ENCODE assay signal across 23 mouse cellular contexts in genomic region chr3:69511881-69512280, GRCm38 (mm10).
DNase-seq lines count a peak whose midpoint lies in the region; ATAC-seq lines count a peak whose summit lies in the region.
"Had no signal": no experiment of that assay in that cellular context is flagged by ENCODE, and none has a peak within 500 bp of the region (broad histone marks: within the 10 kb centered on the region; RNA-seq: fewer than 3 reads in every experiment).

No protein-coding gene starts in this region.

- H3K4me3 ChIP-seq in hindbrain, embryonic 14.5 days (replicated peaks; ENCODE audit: low read length): no peak overlapping the region
- H3K4me3 ChIP-seq in hindbrain, embryonic 13.5 days: no peak overlapping the region
- H3K4me3 ChIP-seq: forebrain, embryonic 13.5 days; heart, adult 2 months; heart, embryonic 15.5 days; limb, embryonic 10.5 days; midbrain, embryonic 13.5 days; stomach, embryonic 15.5 days had no signal

- no peaks in the 10 kb centered on the region for H3K36me3 ChIP-seq in hindbrain, embryonic 14.5 days (replicated peaks; ENCODE audit: control insufficient read depth, insufficient read depth)
- H3K36me3 ChIP-seq in hindbrain, embryonic 13.5 days: no peaks in the 10 kb centered on the region
- H3K36me3 ChIP-seq: heart, embryonic 15.5 days; limb, embryonic 10.5 days; midbrain, embryonic 13.5 days; stomach, embryonic 15.5 days had no signal

- H3K27me3 ChIP-seq in hindbrain, embryonic 14.5 days (ENCODE audit: control insufficient read depth, insufficient read depth, low read length): no peaks in the 10 kb centered on the region
- H3K27me3 ChIP-seq in hindbrain, embryonic 13.5 days: no peaks in the 10 kb centered on the region
- H3K27me3 ChIP-seq: forebrain, embryonic 13.5 days; heart, embryonic 15.5 days; midbrain, embryonic 13.5 days; stomach, embryonic 15.5 days had no signal

- no peaks in the 10 kb centered on the region for H3K9me3 ChIP-seq in hindbrain, embryonic 14.5 days (ENCODE audit: control insufficient read depth, low read length)
- H3K9me3 ChIP-seq in hindbrain, embryonic 13.5 days: no peaks in the 10 kb centered on the region
- H3K9me3 ChIP-seq: forebrain, embryonic 13.5 days; heart, embryonic 15.5 days; limb, embryonic 10.5 days; midbrain, embryonic 13.5 days; stomach, embryonic 15.5 days had no signal

- H3K27ac ChIP-seq in hindbrain, embryonic 14.5 days: 0 out of 2 replicates have a peak overlapping the region, but pooled peaks have one; percentile 43
- H3K27ac ChIP-seq in hindbrain, embryonic 13.5 days: no peak overlapping the region; the same call in 1 of the 2 replicates
- H3K27ac ChIP-seq: forebrain, embryonic 13.5 days; heart, adult 2 months; heart, embryonic 15.5 days; midbrain, embryonic 13.5 days; stomach, embryonic 15.5 days had no signal

- H3K9ac ChIP-seq in hindbrain, embryonic 14.5 days: no peak overlapping the region
- no peak overlapping the region for H3K9ac ChIP-seq in hindbrain, embryonic 13.5 days
- H3K9ac ChIP-seq: forebrain, embryonic 13.5 days; heart, embryonic 15.5 days; midbrain, embryonic 13.5 days; stomach, embryonic 15.5 days had no signal

- no peak for ATAC-seq in CD4-positive, CD25-positive, alpha-beta regulatory T cell, adult 4 months
- ATAC-seq in hindbrain, embryonic 14.5 days (ENCODE audit: low FRiP score): 0 out of 2 replicates have a peak, but pooled peaks have one; percentile 37
- ATAC-seq in hindbrain, embryonic 13.5 days (ENCODE audit: low FRiP score): no peak; the same call in 1 of the 2 replicates
- ATAC-seq: forebrain, embryonic 13.5 days; midbrain, embryonic 13.5 days had no signal

- peak; percentile 19 for DNase-seq in CD4-positive, CD25-positive, alpha-beta regulatory T cell, adult 2 months (ENCODE audit: low read depth, low spot score)
- no peak for DNase-seq in hindbrain, embryonic 14.5 days (ENCODE audit: low spot score)
- DNase-seq in MN1 (ENCODE audit: low spot score): peak; percentile 87
- peak; percentile 24 for DNase-seq in neural tube, embryonic 10.5 days (ENCODE audit: extremely low spot score, low spot score)
- no peak for DNase-seq in natural killer cell, adult 2 months (ENCODE audit: low spot score in 2 of 2)
- no peak for DNase-seq in right cerebral cortex, postnatal 14 days
- DNase-seq: cerebellum, adult 11 months; cerebellum, postnatal 10 days; gastrocnemius, postnatal 36 days; heart, adult 2 months; heart, postnatal 36 days; kidney, adult 8-10 months; kidney, postnatal 10 days; liver; right cerebral cortex, adult 18-20 months; thymus, postnatal 36 days had no signal

- WGBS in hindbrain, embryonic 14.5 days: 49% methylated on average over 7 of the region's 7 CpGs
- 48% methylated on average over 7 of the region's 7 CpGs for whole genome bisulfite sequencing in hindbrain, embryonic 13.5 days

- no peak overlapping the region for H3K4me2 ChIP-seq in hindbrain, embryonic 14.5 days (replicated peaks)
- no peak overlapping the region for H3K4me2 ChIP-seq in hindbrain, embryonic 13.5 days
- H3K4me2 ChIP-seq: forebrain, embryonic 13.5 days; heart, embryonic 15.5 days; midbrain, embryonic 13.5 days; stomach, embryonic 15.5 days had no signal

- no peaks in the 10 kb centered on the region for H3K4me1 ChIP-seq in hindbrain, embryonic 14.5 days (replicated peaks; ENCODE audit: control insufficient read depth, insufficient read depth, low read length)
- H3K4me1 ChIP-seq in hindbrain, embryonic 13.5 days (replicated peaks): peaks cover 17% of the 10 kb centered on the region
- H3K4me1 ChIP-seq: forebrain, embryonic 13.5 days; midbrain, embryonic 13.5 days had no signal

Comparison
In these comparisons a context has a peak if more than half of its experiments do, and no peak if none do; other contexts are left out.
1. DNase-seq: peak in CD4-positive, CD25-positive, alpha-beta regulatory T cell, adult 2 months (single experiment), MN1 (single experiment) and neural tube, embryonic 10.5 days (single experiment); none in hindbrain, embryonic 14.5 days (single experiment), natural killer cell, adult 2 months (0 of 2) and right cerebral cortex, postnatal 14 days (single experiment).